Mouse (Mus musculus): ENCODE measurements around the gene Arhgap15. TPM values are rescaled to one million over a fixed set of nuclear protein-coding genes. Genes with fewer than 3 reads are reported as not detected.

Arhgap15 gene
- polyA plus RNA-seq (2017; shearing (Covaris generic)) = 367 TPM

DNA sequence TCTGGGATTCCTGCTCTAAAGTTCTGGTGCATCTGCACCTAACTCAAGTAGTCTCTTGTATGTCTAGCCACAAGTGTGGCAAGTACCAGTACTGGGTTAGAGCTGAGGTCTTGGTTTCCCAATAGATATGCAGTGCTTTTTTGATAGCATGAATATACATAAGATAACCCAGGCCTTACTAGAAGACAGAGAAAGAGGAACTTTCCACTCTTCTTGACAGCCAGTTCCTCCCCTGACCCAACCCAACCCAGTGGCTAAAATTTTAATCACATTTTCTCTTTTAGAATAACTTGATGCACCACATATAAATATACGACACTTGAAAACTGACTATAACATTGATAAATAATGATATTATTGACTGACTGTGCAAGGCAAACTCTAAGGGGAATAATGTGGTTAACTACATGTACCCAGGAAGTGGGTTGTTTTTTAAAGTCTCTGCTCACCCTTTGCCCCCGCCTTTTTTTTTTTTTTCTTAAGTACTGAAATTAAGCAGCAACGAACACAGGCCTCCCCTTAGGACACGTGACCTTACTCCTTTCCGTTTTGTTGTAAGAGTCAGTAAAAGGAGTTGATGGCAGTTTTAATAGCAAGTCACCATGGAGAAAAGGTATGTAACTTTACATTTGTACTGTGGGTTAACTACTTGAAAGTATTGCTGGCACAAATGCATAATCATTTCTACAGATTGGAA, at the start of gene Arhgap15:
Arhgap15 (plus strand) TSS at position 538 of the 697 bp plus-strand sequence.

Other genes with a start within 250 kb of the Arhgap15 start
- not detected for gene Kynu, start 193.5 kb upstream of the Arhgap15 start, polyA plus RNA-seq (2017; shearing (Covaris generic))

Measured in effector memory CD4-positive, alpha-beta T cell, adult 5 months (primary cell).